Mouse (Mus musculus): ENCODE measurements around the gene Mri1. TPM values are rescaled to one million over a fixed set of nuclear protein-coding genes. Genes with fewer than 3 reads are reported as not detected.
A peak's percentile ranks its signal among the peaks of the same experiment; 100 is the strongest.

Gene Mri1
- total RNA-seq, 2 experiments from 2014 or later, result 10.1 to 12.3 TPM

GRCm38 (mm10) chr8:84241167-84241566, 16.0 kb downstream of the Mri1 start:
- intact Hi-C loops (cut with DNase I), result no loop called here
- DNase-seq, result no peak

- intact Hi-C loops (cut with DNase I), result loop anchor here (1.0 to 10.0 kb wide), 2 partner anchors 12 to 47 kb away; partner anchors contain the start of gene D8Ertd738e
- peak in 1 of 2 experiments; percentile 24 for DNase-seq
Measured at GRCm38 (mm10) chr8:84237542-84238229, 19.4 kb downstream of the Mri1 start.

- DNase-seq, result peak; percentile 98 to 99
- intact Hi-C loops (cut with DNase I), result loop anchor here (1.0 to 10.0 kb wide), 2 partner anchors 12 to 48 kb away; partner anchors contain the start of gene D8Ertd738e
Measured at GRCm38 (mm10) chr8:84236998-84237473, 20.1 kb downstream of the Mri1 start, which contains the start of gene Zswim4. Gene Zswim4 (minus strand): TSS chr8:84237055.

GRCm38 (mm10) chr8:84236410-84236997, 20.6 kb downstream of the Mri1 start:
- intact Hi-C loops (cut with DNase I), result loop anchor here (10.0 kb wide), 1 partner anchor 48 kb away; no protein-coding TSS in a partner anchor
- no peak for DNase-seq

- DNase-seq, result peak in 1 of 2 experiments; percentile 22
Measured at GRCm38 (mm10) chr8:84235746-84236409, 21.2 kb downstream of the Mri1 start.

GRCm38 (mm10) chr8:84233055-84233454, 24.1 kb downstream of the Mri1 start:
- intact Hi-C loops (cut with DNase I), result loop anchor here (2.0 to 10.0 kb wide), 2 partner anchors 16 to 52 kb away; no protein-coding TSS in a partner anchor
- DNase-seq, result no peak

More at GRCm38 (mm10) chr8:84235746-84236409, 21.2 kb downstream of the Mri1 start:
- intact Hi-C loops (cut with DNase I), result loop anchor here (10.0 kb wide), 1 partner anchor 49 kb away; no protein-coding TSS in a partner anchor

GRCm38 (mm10) chr8:84230735-84231134, 26.4 kb downstream of the Mri1 start:
- DNase-seq, result no peak
- intact Hi-C loops (cut with DNase I), result loop anchor here (10.0 kb wide), 1 partner anchor 54 kb away; no protein-coding TSS in a partner anchor

GRCm38 (mm10) chr8:84223322-84224029, 33.6 kb downstream of the Mri1 start:
- DNase-seq, result no peak
- intact Hi-C loops (cut with DNase I), result no loop called here

GRCm38 (mm10) chr8:84222566-84223165, 34.5 kb downstream of the Mri1 start:
- no peak for DNase-seq
- intact Hi-C loops (cut with DNase I), result no loop called here

GRCm38 (mm10) chr8:84220105-84220504, 37.0 kb downstream of the Mri1 start:
- no peak for DNase-seq
- intact Hi-C loops (cut with DNase I), result no loop called here

GRCm38 (mm10) chr8:84218143-84218542, 39.0 kb downstream of the Mri1 start:
- no peak for DNase-seq
- intact Hi-C loops (cut with DNase I), result no loop called here

- intact Hi-C loops (cut with DNase I), result loop anchor here (2.0 kb wide), 1 partner anchor 16 kb away; no protein-coding TSS in a partner anchor
- no peak for DNase-seq
Measured at GRCm38 (mm10) chr8:84217206-84217605, 39.9 kb downstream of the Mri1 start.

GRCm38 (mm10) chr8:84213277-84213676, 43.8 kb downstream of the Mri1 start:
- intact Hi-C loops (cut with DNase I), result no loop called here
- no peak for DNase-seq

GRCm38 (mm10) chr8:84211881-84212563, 45.1 kb downstream of the Mri1 start:
- intact Hi-C loops (cut with DNase I), result no loop called here
- DNase-seq, result no peak

GRCm38 (mm10) chr8:84211202-84211601, 45.9 kb downstream of the Mri1 start:
- no peak for DNase-seq
- intact Hi-C loops (cut with DNase I), result no loop called here

- intact Hi-C loops (cut with DNase I), result loop anchor here (1.0 kb wide), 1 partner anchor 24 kb away; no protein-coding TSS in a partner anchor
- peak; percentile 87 to 88 for DNase-seq
Measured at GRCm38 (mm10) chr8:84210167-84210791, 46.8 kb downstream of the Mri1 start.

- intact Hi-C loops (cut with DNase I), result loop anchor here (10.0 kb wide), 1 partner anchor 464 kb away; the partner anchor contains the start of gene Adgre5
Measured at GRCm38 (mm10) chr8:84208381-84209380, 48.4 kb downstream of the Mri1 start.

More at GRCm38 (mm10) chr8:84208381-84209380, 48.4 kb downstream of the Mri1 start:
- DNase-seq, result no peak
